Mouse (Mus musculus) cerebellum, adult 11-12 months (tissue): ENCODE measurements around the gene Rfx4.

Experiments used
- DNase-seq: peaks from one replicate; pipeline ENCODE4 v3.0.0; 2022

Gene Rfx4

DNA sequence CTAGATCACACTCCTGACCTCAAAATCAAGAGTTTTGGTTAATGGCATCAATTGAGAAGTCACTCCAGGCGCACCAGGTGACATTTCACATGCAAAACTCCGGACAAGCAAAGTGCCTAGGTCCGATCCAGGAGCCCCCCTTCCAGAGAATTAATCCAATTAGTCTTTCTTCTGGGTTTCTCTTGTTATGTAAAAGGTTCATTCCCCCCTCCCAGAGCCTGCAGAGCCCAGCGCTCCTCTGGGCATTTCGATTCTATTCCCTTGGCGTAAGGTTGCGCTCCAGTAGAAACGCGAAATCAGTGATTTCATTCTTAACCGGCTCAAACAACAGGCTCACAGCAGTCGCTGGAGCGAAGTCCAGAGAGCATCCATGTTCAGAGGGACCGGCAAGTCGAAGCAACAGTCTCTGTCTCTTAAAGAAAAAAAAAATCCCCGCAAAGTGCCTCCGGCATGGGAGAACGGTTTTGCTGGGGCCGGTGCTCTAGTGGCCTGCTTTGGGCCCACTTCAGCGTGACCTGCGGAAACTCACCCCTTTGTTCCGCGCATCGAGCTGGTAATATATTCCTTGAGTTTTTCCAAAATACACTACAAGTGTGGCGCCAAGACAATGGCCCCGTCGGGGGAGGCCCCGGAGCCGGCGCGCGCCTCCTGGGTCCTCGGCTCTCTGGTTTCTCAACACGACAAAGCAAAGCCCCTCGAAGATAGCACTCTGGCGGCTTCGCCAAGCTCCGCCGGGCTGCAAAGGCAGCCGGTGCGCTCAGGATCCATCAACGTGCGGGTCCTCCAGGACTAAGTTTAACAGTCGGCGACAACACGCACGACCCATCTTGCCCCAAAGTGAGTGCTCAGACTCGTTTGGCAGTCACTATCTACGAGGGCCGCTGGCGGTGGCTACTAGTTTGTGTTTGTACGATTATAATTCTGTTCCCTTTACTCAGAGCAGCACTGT lies 2.9 kb downstream of the Rfx4 start:
- no peak for DNase-seq

DNA sequence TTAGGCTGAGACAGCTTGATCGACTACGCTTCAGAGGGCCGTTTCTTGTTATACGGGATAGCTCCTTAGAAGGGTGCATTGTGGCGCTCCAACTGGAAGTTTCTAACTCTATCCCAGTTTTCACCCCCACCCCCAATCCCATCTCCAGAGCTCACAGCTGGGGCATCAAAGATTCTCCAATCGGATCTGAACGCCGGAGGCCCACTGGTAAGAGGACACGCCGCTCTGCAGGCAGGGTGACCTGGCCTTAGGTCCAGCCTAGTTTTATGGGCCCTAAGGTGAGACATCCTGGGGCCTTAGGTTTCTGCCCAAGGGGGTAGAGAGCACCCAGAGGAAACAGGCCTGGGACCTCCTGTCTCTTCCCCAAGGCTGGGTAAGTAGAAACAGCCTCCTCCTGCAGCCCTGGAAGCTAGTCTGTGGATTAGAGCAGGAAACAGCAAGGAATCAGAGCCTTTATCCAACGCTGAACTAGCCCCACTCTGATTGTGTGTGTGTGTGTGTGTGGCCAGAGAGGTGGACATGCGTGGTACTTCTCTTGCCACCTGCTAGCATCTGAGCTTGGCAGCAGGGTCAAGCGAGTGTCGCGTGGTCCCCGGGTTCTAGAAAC lies 3.8 kb downstream of the Rfx4 start:
- no peak for DNase-seq

- no peak for DNase-seq
These were observed 4.6 kb downstream of the Rfx4 start for GRCm38 (mm10) chr10:84760118-84761111.

DNA sequence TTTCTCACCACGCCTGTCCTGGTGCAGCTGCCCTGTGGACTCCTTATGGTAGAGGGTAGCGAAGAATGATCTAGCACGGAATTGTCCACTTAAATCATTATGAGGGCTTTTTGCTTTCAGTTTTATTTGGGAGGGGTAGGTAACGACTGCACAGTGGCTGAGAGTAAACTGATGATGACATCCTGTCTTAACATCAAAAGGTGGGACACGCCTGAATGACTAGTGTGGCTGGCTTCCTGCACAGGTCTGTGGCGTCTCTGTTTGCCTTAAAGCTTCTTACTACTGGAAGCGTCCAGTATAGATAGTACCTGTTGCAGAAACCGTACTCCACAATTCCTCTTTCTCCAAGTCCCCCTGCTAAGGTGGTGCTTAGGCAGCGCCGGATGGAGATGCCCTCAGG lies 12.9 kb downstream of the Rfx4 start:
- no peak for DNase-seq

- peak; percentile 69 for DNase-seq
These were observed 16.7 kb downstream of the Rfx4 start for GRCm38 (mm10) chr10:84772380-84773130.

- no peak for DNase-seq
These were observed 18.0 kb downstream of the Rfx4 start for GRCm38 (mm10) chr10:84773889-84774288.

DNA sequence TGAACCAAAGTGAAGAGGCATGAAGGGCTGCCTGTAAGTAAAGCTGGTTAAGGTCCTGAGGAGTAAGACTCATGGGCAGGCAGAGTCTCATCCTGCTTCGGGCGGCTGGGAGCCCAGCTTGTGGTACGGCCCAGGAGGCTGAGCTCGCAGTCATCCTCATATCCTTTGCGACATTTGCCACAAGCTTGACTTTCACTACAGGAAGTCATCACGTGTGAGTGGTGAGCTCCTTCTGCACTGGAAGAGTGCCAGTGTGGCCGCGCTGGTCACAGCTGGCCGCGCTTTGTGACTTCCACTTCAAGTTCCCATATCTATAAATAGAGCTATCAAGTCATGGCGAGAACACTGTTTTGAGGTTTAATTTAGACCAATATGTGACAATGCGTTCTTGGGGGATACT lies 18.7 kb downstream of the Rfx4 start:
- DNase-seq, result no peak

DNA sequence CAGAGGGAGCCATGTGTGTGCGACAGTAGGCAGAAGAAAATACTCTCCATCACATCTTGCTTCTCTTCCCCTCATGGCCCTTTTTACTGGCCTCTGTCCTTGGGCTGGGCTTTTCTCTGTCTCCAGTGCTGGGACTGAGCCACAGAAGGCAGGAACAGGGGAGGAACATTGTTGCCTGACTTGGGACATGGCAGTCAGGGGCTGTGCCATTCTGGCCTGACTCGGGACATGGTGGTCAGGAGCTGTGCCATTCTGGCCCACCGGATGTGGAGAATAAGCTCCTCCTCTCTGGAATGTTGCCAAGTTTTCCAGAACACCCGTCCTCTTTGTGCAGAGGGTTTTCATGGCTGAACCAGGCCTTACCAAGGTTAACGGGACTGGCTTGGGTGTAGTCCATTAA lies 21.2 kb downstream of the Rfx4 start:
- DNase-seq, result no peak

DNA sequence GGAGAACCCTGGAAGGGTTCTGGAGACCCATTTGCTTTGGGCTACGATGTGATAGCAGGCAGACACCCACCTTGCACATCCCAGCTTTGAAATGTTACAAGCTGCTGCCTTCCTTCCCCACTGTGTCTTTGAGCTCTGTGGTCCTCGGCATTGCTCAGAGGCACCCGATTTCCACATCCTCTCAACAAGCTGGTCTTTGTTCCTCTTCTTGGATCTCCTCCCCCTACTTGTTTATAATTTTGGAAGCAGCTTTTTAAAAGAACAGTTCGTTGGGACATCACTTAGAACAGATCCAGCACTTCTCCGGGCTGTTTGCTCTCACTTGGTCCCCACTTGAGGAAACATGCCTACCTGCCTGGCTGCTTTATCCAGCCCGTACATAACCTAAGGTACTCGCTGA lies 22.1 kb downstream of the Rfx4 start:
- no peak for DNase-seq

- no peak for DNase-seq
These were observed 25.0 kb downstream of the Rfx4 start for GRCm38 (mm10) chr10:84780828-84781227.

- DNase-seq, result no peak
These were observed 29.5 kb downstream of the Rfx4 start for GRCm38 (mm10) chr10:84785339-84785738.

GRCm38 (mm10) chr10:84790323-84790722 lies 34.5 kb downstream of the Rfx4 start:
- no peak for DNase-seq

GRCm38 (mm10) chr10:84791181-84791580 lies 35.3 kb downstream of the Rfx4 start:
- DNase-seq, result no peak

GRCm38 (mm10) chr10:84801521-84801920 lies 45.7 kb downstream of the Rfx4 start:
- DNase-seq, result no peak

DNA sequence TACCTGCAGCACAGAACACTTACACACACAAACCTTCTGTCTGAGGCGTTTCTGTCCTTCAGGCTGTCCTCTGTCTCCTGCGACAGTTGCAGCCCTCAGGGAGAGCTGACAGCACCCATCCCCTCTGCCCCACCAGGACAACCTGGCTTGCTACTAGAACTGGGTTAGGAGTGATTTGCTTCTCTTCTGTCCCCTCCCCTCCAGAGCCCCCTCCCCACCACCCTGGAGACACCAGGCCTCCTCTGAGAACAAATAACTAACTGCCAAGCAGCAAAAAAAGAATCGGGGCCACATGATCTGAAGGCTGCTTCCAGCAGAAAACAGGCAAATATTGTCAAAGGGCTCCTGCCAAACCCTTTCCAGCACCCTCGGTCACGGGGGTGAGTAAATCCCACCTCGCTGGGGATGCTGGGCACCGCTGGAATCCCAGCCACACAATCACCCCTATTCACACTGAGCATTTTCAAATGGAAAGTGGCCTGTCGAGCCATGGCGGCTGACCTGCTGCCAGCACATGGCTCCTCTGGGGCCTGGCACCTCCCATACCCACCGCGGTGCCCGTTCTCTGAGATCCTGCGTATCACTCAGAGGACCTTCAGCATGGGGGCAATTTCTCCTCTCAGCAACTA lies 47.5 kb downstream of the Rfx4 start:
- DNase-seq, result peak; percentile 16

- no peak for DNase-seq
These were observed 49.7 kb downstream of the Rfx4 start for GRCm38 (mm10) chr10:84805576-84805975.

DNA sequence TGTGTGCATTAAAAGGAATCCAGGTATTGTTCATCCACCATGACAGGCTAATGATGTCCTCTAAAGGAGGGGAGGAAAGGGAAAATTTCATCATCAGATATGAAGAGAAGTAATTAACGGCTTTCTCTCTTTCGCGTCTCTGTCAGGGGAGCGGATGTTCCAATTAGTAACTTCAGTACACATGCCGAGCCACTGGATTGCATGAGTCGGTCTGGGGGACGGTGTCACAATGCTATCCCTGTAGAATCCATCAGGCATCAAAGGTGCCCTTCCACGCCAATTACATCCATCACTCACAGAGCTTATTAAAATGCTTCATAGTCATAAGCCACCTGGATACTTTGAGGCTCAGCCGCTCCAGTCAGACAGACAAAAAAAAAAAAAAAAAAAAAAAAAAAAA lies 51.3 kb downstream of the Rfx4 start:
- DNase-seq, result no peak

DNA sequence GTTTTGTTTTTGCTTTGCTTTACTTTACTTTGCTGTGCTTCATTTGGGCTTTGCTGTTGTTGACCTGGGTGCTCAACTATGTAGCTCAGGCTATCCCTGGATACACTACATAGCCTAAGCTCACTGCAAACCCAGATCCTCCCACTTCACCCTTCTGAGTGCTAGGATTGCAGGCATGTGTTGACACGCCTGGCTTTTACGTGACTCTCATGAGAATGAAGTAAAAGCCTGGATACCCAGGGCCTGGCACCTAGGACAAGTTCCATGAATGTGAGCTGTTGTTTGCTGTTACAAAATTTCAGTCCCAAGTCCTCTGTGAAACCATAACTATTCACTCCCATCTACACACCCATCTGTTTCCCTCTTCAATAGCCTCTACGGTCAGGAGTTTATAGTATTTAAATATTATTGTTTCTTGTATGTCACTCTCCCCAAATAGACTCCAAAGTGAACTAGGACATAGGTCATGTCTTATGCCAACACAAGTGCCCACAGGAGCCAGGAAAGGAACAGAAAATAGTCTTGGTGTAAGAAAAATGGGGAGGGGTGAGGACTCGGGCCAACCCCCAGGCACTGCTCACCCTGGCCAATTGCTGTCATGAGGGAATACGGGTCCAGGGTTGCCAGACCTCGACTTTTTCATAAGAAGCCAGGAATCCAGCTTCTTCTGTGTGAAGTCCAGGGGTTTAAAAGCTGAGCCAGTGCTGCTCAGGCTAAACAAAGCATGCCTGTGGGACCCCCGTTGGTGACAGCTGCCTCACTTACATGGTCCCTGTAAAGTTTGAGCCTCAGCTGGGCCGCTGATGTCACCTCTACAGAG lies 54.4 kb downstream of the Rfx4 start:
- DNase-seq, result peak; percentile 11

- DNase-seq, result no peak
These were observed 55.5 kb downstream of the Rfx4 start for GRCm38 (mm10) chr10:84811171-84811912.

- peak; percentile 13 for DNase-seq
These were observed 56.0 kb downstream of the Rfx4 start for GRCm38 (mm10) chr10:84811913-84812295.
